Mouse (Mus musculus) limb, embryonic 14.5 days (tissue): ENCODE measurements around the gene Grid2. TPM values are rescaled to one million over a fixed set of nuclear protein-coding genes. Genes with fewer than 3 reads are reported as not detected.

Source experiments
- ATAC-seq: fragments of 200-750 bp; cut with Nextera tagmentation; 2 replicates; pipeline ENCODE4 v1.8.0; 2017; ENCODE audit warnings: low read depth, moderate number of reproducible peaks, moderate TSS enrichment; ENCODE audit not compliant: low FRiP score
- DNase-seq: peaks from one replicate; pipeline ENCODE4 v3.0.0-alpha.2; 2015; ENCODE audit warnings: low spot score
- H3K27ac ChIP-seq: fragments of 300-500 bp; sonication (generic); replicated peaks from 2 replicates; pipeline ENCODE4 v1.5.1; 2014; ENCODE audit warnings: low read depth, mild to moderate bottlenecking, low read length, moderate library complexity, mixed read lengths
- H3K27me3 ChIP-seq: fragments of 300-500 bp; sonication (generic); 2 replicates; pipeline ENCODE4 v1.6.1; 2014; ENCODE audit warnings: low read length, mixed read lengths; ENCODE audit not compliant: control insufficient read depth, insufficient read depth
- H3K36me3 ChIP-seq: fragments of 300-500 bp; sonication (generic); 2 replicates; pipeline ENCODE4 v1.6.1; 2014; ENCODE audit warnings: mild to moderate bottlenecking, low read length, moderate library complexity, mixed read lengths; ENCODE audit not compliant: control insufficient read depth, insufficient read depth
- H3K4me1 ChIP-seq: fragments of 300-500 bp; sonication (generic); 2 replicates; pipeline ENCODE4 v1.6.1; 2014; ENCODE audit warnings: antibody characterized with exemption, low read length, mixed read lengths; ENCODE audit not compliant: control insufficient read depth, insufficient read depth
- H3K4me2 ChIP-seq: fragments of 300-500 bp; sonication (generic); replicated peaks from 2 replicates; pipeline ENCODE4 v1.6.1; 2014; ENCODE audit warnings: low read depth, mild to moderate bottlenecking, low read length, moderate library complexity; ENCODE audit not compliant: severe bottlenecking
- H3K4me3 ChIP-seq: fragments of 300-500 bp; sonication (generic); replicated peaks from 2 replicates; pipeline ENCODE4 v1.5.1; 2014; ENCODE audit warnings: low read length
- H3K9ac ChIP-seq: fragments of 300-500 bp; sonication (generic); 2 replicates; pipeline ENCODE4 v1.6.1; 2014; ENCODE audit warnings: mild to moderate bottlenecking, low read depth, low read length, moderate library complexity; ENCODE audit not compliant: severe bottlenecking
- H3K9me3 ChIP-seq: fragments of 300-500 bp; sonication (generic); 2 replicates; pipeline ENCODE4 v1.6.1; 2016; ENCODE audit warnings: low read length; ENCODE audit not compliant: control insufficient read depth
- POLR2A ChIP-seq: fragments of 200-500 bp; IDR thresholded peaks from 2 replicates; pipeline ENCODE4 v1.8.0; 2012; ENCODE audit warnings: inconsistent platforms, mild to moderate bottlenecking, moderate library complexity, borderline replicate concordance; ENCODE audit not compliant: insufficient read depth, insufficient read length; ENCODE audit errors: extremely low read depth
- WGBS: fragments of 180-500 bp; shearing (Covaris S2); extraction: QIAGEN DNeasy Blood & Tissue Kit; methylation state at CpG from one replicate; pipeline ENCODE4 v1.1.7; 2014; 5-methylcytosine and 5-hydroxymethylcytosine counted together
- polyA plus RNA-seq, 2 experiments: library from polyadenylated mRNA; depleted of rRNA in 1 of 2; stranded (reverse) in 1 of 2; unstranded in 1 of 2; fragments of >200 nt; fragmentation: Nextera tagmentation in 1 of 2; extraction: Ambion mirVana in 1 of 2; gene quantifications; 2 replicates each; pipeline versions ENCODE4 v1.2.1 to v1.2.3; 2012 to 2014

Gene Grid2
- polyA plus RNA-seq, 2 experiments = 1.1 to 1.9 TPM

DNA sequence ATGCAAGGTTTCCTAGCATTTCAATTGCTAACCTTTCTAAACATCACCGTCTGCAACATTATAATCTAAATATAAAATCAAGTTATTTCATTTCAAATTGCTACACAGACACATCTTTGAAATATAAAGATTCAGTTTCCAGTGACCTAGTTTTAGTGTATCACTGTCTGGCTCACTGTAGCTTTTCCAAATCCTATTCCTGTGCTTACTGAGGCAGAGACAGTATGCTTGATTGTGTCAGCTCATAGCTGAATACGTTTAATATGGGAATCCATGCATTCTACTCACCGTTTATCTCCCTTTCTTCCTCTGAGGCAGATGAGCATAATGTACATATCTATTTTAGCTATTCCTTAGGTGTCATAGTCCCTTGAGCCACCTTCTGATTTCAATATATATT lies 146.0 kb downstream of the Grid2 start:
- no peak overlapping the region for H3K4me2 ChIP-seq
- WGBS = 84% methylated on average over 3 of the region's 3 CpGs
- H3K27ac ChIP-seq = no peak overlapping the region
- no peaks in the 10 kb centered on the region for H3K27me3 ChIP-seq
- H3K36me3 ChIP-seq = no peaks in the 10 kb centered on the region
- no peak overlapping the region for H3K9ac ChIP-seq
- no peak overlapping the region for H3K4me3 ChIP-seq
- H3K4me1 ChIP-seq = no peaks in the 10 kb centered on the region
- ATAC-seq = no peak
- no peak for DNase-seq
- no peaks in the 10 kb centered on the region for H3K9me3 ChIP-seq
- no peak for TF ChIP-seq POLR2A

DNA sequence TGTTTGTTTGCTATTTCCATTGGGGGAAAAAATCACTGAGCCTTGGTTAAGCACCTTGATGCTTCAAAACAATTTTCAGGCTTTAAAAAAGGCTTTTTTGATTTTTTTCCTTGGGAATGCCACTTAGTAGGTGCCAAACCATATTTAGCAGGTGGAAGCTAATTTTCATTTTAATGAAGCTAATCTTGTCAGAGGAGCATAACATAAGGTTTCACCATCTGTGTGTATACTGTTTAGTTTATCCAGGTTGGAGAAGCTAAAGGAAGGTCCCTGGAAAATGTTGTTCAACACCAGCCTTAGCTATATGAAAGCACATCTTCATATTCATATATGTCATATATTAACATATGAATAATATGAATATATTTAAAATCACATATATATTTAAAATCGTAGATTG lies 161.9 kb downstream of the Grid2 start:
- H3K27ac ChIP-seq = no peak overlapping the region
- H3K4me1 ChIP-seq = no peaks in the 10 kb centered on the region
- no peak overlapping the region for H3K4me3 ChIP-seq
- no peak overlapping the region for H3K9ac ChIP-seq
- no peak overlapping the region for H3K4me2 ChIP-seq
- TF ChIP-seq POLR2A = no peak
- no peaks in the 10 kb centered on the region for H3K36me3 ChIP-seq
- ATAC-seq (no peak), DNase-seq (no peak)
- WGBS = 78% methylated on average over 1 of the region's 1 CpGs
- H3K9me3 ChIP-seq = no peaks in the 10 kb centered on the region
- no peaks in the 10 kb centered on the region for H3K27me3 ChIP-seq

DNA sequence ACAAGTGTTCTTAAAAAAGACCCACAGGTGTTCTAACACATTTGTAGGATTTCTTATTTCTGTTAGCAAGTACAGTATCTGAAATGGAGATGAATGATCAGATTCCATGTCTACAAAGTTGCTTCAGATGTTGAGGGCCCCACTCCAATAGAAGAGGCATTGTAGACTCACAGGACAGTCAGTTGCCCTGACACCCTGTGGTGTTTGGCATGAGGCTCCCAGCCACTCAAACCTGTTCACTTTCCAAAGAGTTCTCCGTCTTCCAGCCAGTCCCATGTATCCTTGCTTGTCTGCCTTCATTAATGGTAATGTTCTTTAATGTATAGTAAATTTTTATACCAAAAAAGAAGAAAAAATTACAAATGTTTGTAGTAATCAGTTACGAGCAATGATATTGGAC lies 177.1 kb downstream of the Grid2 start:
- no peak overlapping the region for H3K27ac ChIP-seq
- no peak overlapping the region for H3K9ac ChIP-seq
- no peak for ATAC-seq
- H3K4me2 ChIP-seq = no peak overlapping the region
- H3K27me3 ChIP-seq = no peaks in the 10 kb centered on the region
- no peak for DNase-seq
- no peaks in the 10 kb centered on the region for H3K9me3 ChIP-seq
- TF ChIP-seq POLR2A = no peak
- WGBS = 84% methylated on average over 2 of the region's 2 CpGs
- H3K36me3 ChIP-seq = no peaks in the 10 kb centered on the region
- H3K4me3 ChIP-seq = no peak overlapping the region
- H3K4me1 ChIP-seq = no peaks in the 10 kb centered on the region

DNA sequence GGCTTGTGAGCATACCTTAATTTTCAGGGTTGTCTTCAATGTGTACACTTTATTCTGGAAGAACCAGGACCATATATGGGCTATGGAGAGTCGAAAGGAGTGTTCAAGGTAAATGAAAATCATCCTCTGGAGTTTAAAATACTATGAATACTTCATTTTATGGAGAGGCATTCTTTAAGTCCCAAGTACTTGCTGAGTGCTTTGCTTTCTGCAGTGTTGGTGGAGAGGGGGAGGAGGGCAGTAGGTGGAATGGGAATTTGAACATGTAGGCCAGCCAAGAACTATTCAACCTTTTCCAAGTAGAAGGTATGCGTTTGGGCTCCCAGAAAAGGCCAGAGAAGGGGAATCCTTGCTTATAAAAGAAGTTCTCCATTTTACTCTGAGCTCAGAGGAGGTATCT lies 192.5 kb downstream of the Grid2 start:
- DNase-seq (no peak), ATAC-seq (no peak)
- 77% methylated on average over 2 of the region's 2 CpGs for WGBS
- H3K27ac ChIP-seq = no peak overlapping the region
- H3K9me3 ChIP-seq = no peaks in the 10 kb centered on the region
- H3K4me2 ChIP-seq = no peak overlapping the region
- H3K4me1 ChIP-seq = no peaks in the 10 kb centered on the region
- H3K36me3 ChIP-seq = no peaks in the 10 kb centered on the region
- no peak overlapping the region for H3K4me3 ChIP-seq
- no peak for TF ChIP-seq POLR2A
- H3K27me3 ChIP-seq = no peaks in the 10 kb centered on the region
- H3K9ac ChIP-seq = no peak overlapping the region

- Histone ChIP-seq H3K4me3 (no peak overlapping the region), H3K9ac (no peak overlapping the region), H3K36me3 (no peaks in the 10 kb centered on the region), H3K4me2 (no peak overlapping the region), H3K4me1 (no peaks in the 10 kb centered on the region), H3K9me3 (no peaks in the 10 kb centered on the region), H3K27me3 (no peaks in the 10 kb centered on the region), H3K27ac (no peak overlapping the region)
- TF ChIP-seq POLR2A = no peak
- ATAC-seq (no peak), DNase-seq (no peak)
- WGBS = 75% methylated on average over 1 of the region's 1 CpGs
Measured at GRCm38 (mm10) chr6:63482141-63482540, 226.5 kb downstream of the Grid2 start.

- ATAC-seq (no peak), DNase-seq (no peak)
- H3K36me3 ChIP-seq = no peaks in the 10 kb centered on the region
- no peaks in the 10 kb centered on the region for H3K27me3 ChIP-seq
- H3K4me1 ChIP-seq = no peaks in the 10 kb centered on the region
- no peak overlapping the region for H3K27ac ChIP-seq
- WGBS = 90% methylated on average over 1 of the region's 1 CpGs
- TF ChIP-seq POLR2A = no peak
- H3K4me3 ChIP-seq = no peak overlapping the region
- no peaks in the 10 kb centered on the region for H3K9me3 ChIP-seq
- no peak overlapping the region for H3K4me2 ChIP-seq
- no peak overlapping the region for H3K9ac ChIP-seq
Measured at GRCm38 (mm10) chr6:63515016-63515415, 259.3 kb downstream of the Grid2 start.
